Mouse (Mus musculus): ENCODE data around the gene Myod1.

The Myod1 gene

GRCm38 (mm10) chr7:46391701-46392100, 15.4 kb downstream of the Myod1 start:
- no peak for DNase-seq (ENCODE audit: extremely low read depth, low read depth)

DNA sequence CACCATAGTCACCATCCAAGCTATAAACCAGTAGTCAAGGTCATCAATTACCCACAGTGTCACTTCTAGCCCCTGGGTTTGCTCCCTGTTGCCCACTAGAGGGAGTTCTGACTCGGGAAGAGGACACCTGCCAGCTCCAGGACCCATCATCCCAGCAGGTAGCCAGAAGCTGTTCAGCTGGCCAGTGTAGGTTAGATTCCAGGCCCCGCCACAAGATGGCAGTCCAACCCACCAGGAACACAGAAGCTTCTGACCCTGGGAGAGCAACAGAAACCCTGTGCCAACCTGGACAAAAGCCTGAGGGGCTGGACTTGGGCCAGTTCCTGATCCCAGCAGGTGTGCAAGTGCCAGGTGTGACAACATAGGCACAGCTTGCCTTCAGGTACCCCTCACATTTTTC, 16.8 kb downstream of the Myod1 start:
- DNase-seq (ENCODE audit: extremely low read depth, low read depth) = peak; percentile 20

GRCm38 (mm10) chr7:46393718-46394511, 17.6 kb downstream of the Myod1 start:
- no peak for DNase-seq (ENCODE audit: extremely low read depth, low read depth)

DNA sequence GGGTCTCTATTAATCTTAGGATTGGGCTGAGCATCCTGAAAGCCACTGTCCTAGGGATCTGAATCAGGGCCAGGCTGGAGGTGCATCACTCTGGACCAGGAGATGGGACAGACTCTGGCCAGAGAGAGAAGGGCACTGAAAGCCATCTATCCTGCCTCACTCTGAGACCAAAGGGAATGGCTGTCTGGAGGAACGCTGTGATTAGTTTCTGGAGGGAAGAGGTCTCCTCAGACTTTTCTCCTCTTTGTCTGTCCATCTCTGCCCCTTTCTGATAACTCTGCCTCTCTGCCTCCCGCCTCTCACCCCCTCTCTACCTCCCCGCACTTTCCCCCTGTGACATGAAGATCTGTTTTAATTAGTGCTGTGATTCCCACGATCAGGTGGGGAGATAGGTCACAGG, 18.7 kb downstream of the Myod1 start:
- DNase-seq (ENCODE audit: extremely low read depth, low read depth) = no peak

DNA sequence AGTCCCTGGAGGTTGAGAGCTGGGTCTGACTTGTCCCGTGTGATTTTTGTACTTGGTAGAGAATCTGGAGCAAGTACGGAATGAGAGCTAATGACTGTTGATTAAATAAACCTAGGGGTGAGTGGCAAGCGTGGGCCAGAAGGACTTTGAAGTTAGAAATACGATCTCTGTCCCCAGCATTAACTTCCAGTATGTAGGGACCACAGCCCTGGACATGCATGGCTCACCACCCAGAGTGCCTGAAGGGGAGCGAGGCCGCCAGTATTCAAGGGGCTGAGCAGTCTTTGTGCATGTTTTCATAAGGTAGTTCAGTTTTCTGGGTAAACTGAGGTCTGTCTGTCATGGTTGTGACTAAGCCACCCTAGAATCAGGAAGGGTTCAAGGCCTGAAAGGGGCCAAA, 19.3 kb downstream of the Myod1 start:
- no peak for DNase-seq (ENCODE audit: extremely low read depth, low read depth)

DNA sequence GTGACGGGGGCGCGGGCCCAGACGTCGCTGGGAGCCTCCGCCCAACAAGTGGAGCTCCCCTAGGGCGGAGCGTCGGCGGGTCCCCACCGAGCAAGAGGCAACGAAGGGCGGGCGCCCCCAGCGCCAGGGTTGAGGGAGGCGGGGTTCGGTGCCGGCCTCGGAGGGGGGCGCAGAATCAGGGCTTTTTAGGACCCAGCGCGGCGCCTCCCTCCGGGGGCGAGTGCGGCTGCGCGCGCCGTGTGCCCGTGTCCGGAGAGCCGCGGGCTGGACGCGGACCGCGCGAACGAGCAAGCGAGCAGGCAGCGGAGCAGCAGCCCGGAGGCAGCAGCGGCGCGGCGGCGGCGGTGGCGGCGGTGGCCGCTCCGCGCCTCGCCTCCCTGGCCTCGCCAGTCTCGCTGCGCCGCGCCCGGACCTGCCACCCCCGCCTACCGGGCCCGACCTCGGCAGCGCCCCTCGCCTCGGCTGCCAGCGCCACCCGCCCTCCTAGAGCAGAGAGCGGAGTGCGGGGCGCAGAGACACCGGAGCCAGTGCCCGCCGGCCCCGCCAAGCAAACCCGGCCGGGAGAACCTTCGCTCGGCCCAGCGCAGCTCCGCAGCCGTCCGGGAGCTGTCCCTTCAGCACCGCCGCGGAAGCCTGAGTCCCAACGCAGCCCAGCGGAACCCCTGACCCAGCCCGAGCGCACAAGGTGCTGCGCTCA, 20.1 kb downstream of the Myod1 start, which contains the start of gene Kcnc1:
TSS of gene Kcnc1 (plus strand) at position 267 of the 697 bp plus-strand sequence.
- no peak for DNase-seq (ENCODE audit: extremely low read depth, low read depth)

DNA sequence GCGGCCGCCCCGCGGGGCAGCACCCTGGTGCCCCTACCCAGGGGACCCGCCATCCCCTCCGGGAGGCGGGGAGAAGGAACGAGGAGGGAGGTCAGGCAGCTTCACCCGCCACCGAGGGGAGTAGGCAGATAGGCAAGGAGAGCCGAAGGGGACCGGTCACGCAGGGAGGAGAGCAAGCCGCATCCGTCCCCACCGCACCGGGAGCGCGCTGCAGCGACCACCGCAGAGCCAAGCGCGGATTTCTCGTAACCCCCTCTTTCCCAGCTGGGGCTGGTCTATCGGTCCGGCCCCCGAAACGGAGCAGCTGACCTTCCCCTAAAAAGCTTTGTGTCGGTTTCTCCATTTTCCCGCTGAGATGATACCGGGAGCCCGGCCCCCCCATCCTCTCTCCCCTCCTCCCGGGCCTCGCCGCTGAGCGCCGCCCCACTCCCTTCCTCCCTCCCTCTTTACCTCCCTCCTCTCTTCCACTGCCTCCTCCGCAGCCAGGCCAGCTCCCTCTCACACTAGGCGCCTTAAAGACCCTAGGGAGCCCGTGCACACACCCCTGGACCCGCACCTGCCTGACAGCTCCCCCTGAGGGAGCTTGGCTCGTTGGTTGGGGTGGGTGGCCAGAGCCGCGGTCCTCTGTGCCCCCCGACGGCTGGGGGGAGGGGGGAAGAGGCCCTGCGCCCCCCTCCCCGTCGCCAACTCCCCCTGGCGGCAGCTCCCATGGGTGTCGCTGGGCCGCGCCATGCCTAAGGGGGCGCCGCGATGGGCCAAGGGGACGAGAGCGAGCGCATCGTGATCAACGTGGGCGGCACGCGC, 20.9 kb downstream of the Myod1 start:
- no peak for DNase-seq (ENCODE audit: extremely low read depth, low read depth)

DNA sequence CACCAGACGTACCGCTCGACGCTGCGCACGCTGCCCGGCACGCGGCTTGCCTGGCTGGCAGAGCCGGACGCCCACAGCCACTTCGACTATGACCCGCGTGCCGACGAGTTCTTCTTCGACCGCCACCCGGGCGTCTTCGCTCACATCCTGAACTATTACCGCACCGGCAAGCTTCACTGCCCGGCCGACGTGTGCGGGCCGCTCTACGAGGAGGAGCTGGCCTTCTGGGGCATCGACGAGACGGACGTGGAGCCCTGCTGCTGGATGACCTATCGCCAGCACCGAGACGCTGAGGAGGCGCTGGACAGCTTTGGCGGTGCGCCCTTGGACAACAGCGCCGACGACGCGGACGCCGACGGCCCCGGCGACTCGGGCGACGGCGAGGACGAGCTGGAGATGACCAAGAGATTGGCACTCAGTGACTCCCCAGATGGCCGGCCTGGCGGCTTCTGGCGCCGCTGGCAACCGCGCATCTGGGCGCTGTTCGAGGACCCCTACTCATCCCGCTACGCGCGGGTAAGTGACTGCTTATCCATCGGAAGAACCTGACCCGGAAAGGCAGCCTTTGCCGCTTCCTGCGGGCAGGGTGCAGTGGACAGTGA, 21.6 kb downstream of the Myod1 start:
- no peak for DNase-seq (ENCODE audit: extremely low read depth, low read depth)

DNA sequence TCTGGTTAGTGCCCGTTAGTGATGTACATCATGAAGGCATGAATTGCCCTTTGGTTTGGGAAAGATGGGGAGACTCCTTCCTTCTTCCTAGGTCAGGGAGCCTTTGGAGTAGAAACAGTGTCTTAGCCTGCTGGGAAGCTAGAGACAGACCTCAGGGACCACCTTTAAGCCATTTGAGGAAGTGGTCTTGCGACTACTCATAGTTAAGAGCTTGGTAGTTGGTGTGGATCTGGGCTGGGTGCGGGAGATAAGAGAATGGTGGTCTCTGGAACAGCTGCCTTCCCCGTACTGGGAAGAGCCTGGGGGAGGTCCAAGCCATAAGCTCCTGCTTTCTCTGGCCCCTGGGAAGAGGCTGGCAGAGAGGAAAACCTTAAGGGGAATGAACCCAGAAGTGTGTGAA, 22.3 kb downstream of the Myod1 start:
- peak; percentile 56 for DNase-seq (ENCODE audit: extremely low read depth, low read depth)

GRCm38 (mm10) chr7:46399676-46400075, 23.4 kb downstream of the Myod1 start:
- no peak for DNase-seq (ENCODE audit: extremely low read depth, low read depth)

GRCm38 (mm10) chr7:46400346-46400745, 24.1 kb downstream of the Myod1 start:
- DNase-seq (ENCODE audit: extremely low read depth, low read depth) = no peak

- no peak for DNase-seq (ENCODE audit: extremely low read depth, low read depth)
These were observed 25.3 kb downstream of the Myod1 start for GRCm38 (mm10) chr7:46401371-46402180.

DNA sequence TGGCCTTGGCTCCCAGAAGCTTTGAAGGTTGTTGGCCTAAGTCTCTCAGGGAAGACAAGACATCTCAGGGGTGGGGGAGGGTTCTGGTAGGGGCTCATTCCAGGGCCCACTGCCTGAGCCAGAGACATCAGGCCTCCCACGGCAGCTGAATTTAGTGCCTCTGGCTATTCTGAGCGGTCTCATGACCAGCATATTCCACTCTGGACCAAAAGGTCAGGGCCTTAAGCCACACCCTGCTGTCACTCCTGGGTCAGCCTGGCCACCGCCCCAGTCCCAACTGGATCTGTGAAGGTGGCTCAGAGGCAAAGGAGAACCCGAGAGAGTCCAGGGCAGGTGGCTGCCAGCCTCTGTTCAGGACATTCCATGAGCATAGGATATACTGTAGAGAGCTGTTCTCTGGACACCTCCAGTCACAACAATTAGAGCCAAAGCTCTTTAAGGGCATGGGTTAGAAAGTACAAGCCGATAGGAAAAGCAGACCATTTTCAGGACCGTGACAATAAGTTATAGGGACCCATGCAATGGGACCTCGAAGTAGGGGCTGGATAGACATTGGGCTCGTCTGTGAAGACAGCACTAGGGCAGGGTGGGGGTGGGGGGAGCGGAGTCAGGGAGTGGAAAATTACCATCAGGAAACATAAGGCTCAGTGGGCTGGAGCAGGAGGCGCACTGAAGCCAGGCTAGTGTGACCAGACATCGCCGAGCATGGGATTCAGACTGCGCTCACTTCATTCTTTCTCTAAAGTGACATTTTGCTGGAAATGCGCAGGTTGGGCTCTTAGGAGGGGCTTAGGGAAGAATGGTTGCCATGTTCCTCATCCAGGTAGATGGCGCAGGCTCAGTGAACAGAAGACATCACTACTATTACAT, 27.6 kb downstream of the Myod1 start:
- DNase-seq (ENCODE audit: extremely low read depth, low read depth) = no peak

- no peak for DNase-seq (ENCODE audit: extremely low read depth, low read depth)
These were observed 28.5 kb downstream of the Myod1 start for GRCm38 (mm10) chr7:46404756-46405155.

GRCm38 (mm10) chr7:46408606-46409005, 32.3 kb downstream of the Myod1 start:
- DNase-seq (ENCODE audit: extremely low read depth, low read depth) = no peak

GRCm38 (mm10) chr7:46409204-46409789, 33.0 kb downstream of the Myod1 start:
- DNase-seq (ENCODE audit: extremely low read depth, low read depth) = no peak

- DNase-seq (ENCODE audit: extremely low read depth, low read depth) = no peak
These were observed 34.5 kb downstream of the Myod1 start for GRCm38 (mm10) chr7:46410727-46411126.

DNA sequence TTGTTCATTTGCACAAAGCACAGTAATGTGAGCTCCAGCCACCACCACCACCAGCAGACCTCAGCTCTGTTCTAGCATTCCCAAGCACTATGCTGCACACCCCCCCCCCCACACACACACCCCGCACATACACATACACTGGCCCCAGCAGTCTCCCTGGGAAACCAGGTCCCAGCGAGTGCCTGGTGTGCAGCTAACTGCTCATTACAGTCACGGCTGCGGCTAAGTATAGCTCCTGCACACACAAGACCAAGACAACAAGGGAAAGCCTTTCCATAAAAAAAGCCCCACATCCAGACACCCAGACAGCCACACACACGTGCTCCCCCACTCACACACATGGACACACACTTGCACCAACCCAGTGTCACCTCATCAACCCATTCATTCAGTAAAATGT, 36.5 kb downstream of the Myod1 start:
- DNase-seq (ENCODE audit: extremely low read depth, low read depth) = no peak

DNA sequence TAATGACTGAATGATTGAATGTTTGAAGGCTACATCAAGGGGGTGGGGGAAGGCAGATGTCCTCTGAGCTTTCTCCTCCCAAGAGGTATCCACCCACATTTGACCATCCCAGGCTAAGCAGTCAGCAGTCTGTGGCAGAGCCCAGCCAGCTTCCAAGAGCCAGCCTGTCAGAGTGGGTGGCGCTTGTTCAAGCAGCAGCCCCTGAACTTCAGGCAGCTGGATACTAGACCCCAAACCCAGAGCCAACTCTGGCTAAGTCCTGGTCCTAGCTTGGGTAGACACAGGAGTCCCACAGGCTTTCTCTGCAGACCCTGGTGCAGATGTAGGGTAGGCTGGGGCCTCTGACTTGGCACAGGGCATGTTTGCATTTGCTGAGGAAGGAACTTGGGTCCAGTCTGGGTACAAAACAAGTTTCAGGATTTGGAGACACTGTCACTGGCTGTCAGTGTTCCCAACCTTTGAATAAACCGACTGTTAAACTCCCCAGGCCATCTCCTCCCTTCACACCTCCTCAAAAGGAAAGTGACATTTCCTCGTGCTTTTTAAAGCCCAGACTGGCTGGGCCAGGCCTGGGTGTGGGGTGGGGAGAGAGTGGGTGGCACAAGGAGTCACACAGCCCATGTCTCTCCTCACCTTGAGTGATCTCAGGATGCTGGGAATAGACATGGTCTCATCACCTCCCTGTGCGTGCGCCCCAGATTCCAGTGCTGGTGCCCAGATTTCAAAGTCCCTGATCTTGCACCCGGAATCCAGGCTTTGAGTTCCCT, 37.9 kb downstream of the Myod1 start:
- no peak for DNase-seq (ENCODE audit: extremely low read depth, low read depth)
